Mouse (Mus musculus): ENCODE measurements around the gene Tcp10c.
"Not testable (repeated sequence)": the region's sequence is repeated elsewhere in the genome, so short reads cannot be mapped to it uniquely, and the experiment has no call there.

- not testable (repeated sequence) for TF ChIP-seq CTCF (conservative IDR thresholded peaks at IDR 0.05; ENCODE audit: low read length); POU5F1 (IDR thresholded peaks at IDR 0.05; ENCODE audit: borderline replicate concordance, low read length); NANOG (IDR thresholded peaks at IDR 0.05; ENCODE audit: borderline replicate concordance, low read length)
Measured at GRCm38 (mm10) chr17:13353249-13353648, 1.1 kb upstream of the Tcp10c start.
